In genomic region chr7:142284023-142284591, GRCm38 (mm10) we compare ENCODE assay signal across 8 mouse cellular contexts. TPM values are rescaled to one million over a fixed set of nuclear protein-coding genes. Genes with fewer than 3 reads are reported as not detected.
A peak's percentile ranks its signal among the peaks of the same experiment; 100 is the strongest.
DNase-seq lines count a peak whose midpoint lies in the region; ATAC-seq and TF ChIP-seq lines count a peak whose summit lies in the region.

No protein-coding gene starts in this region.

- no peak; the same call in 1 of the 2 replicates for TF ChIP-seq CTCF in forebrain, postnatal 0 days (IDR thresholded peaks at IDR 0.05; ENCODE audit: low read depth)

- H3K4me2 ChIP-seq in forebrain, postnatal 0 days (ENCODE audit: low read depth), result peak overlapping the region; percentile 82

- H3K27ac ChIP-seq in forebrain, postnatal 0 days (ENCODE audit: low read depth, low read length), result peak overlapping the region; percentile 42; the same call in 1 of the 2 replicates

- WGBS in forebrain, postnatal 0 days, result 2% methylated on average over 38 of the region's 38 CpGs

- no peaks in the 10 kb centered on the region for H3K36me3 ChIP-seq in forebrain, postnatal 0 days (ENCODE audit: insufficient read depth)

- ATAC-seq in forebrain, postnatal 0 days, result peak; percentile 63
- ATAC-seq in hematopoietic stem cell, adult 5-6 weeks (replicated peaks in 1 of 2; ENCODE audit: insufficient read depth in 1 of 2, low FRiP score in 2 of 2, low TSS enrichment in 1 of 2, low read depth in 1 of 2, poor library complexity in 2 of 2, severe bottlenecking in 2 of 2), result peak; percentile 81 to 85

- DNase-seq in Muller cell, postnatal 12 days (ENCODE audit: inconsistent ontology term), result peak; percentile 75
- DNase-seq in cerebellum, adult 18-20 months, result peak; percentile 55 to 64
- no peak for DNase-seq in forebrain, postnatal 0 days
- peak; percentile 14 for DNase-seq in layer of hippocampus, adult 9-11 months
- DNase-seq in lung, postnatal 10 days, result peak; percentile 82
- peak; percentile 49 for DNase-seq in ovary, postnatal 14 days (ENCODE audit: low spot score)
- DNase-seq in thymus, postnatal 14 days, result peak; percentile 70

- no peaks in the 10 kb centered on the region for H3K9me3 ChIP-seq in forebrain, postnatal 0 days (ENCODE audit: low read length)

- 0 out of 2 replicates have a peak, but pooled peaks cover 3% of the 10 kb centered on the region for H3K4me1 ChIP-seq in forebrain, postnatal 0 days (ENCODE audit: insufficient read depth)

- peak overlapping the region; percentile 53 for H3K9ac ChIP-seq in forebrain, postnatal 0 days

- no peaks in the 10 kb centered on the region for H3K27me3 ChIP-seq in forebrain, postnatal 0 days (ENCODE audit: insufficient read depth, low read length)

- peak overlapping the region; percentile 59 for H3K4me3 ChIP-seq in forebrain, postnatal 0 days (ENCODE audit: low read depth, low read length)

RNA-seq across cellular contexts. Expression of gene Gm4559, which starts 9.9 kb away (rescaled TPM):
- not detected in 2 replicates for total RNA-seq in forebrain, postnatal 0 days (2014; rRNA removed)
- not detected in 2 replicates for polyA plus RNA-seq in forebrain, postnatal 0 days (2015; fragmentation: Nextera tagmentation; extraction: Ambion mirVana)
- not detected in 2 replicates for total RNA-seq in hematopoietic stem cell, adult 5-6 weeks (2017)

RNA-seq across cellular contexts. Expression of gene Krtap5-1, which starts 12.8 kb away (rescaled TPM):
- total RNA-seq in forebrain, postnatal 0 days (2014; rRNA removed), result not detected in 2 replicates
- polyA plus RNA-seq in forebrain, postnatal 0 days (2015; fragmentation: Nextera tagmentation; extraction: Ambion mirVana), result not detected in 2 replicates
- not detected in 2 replicates for total RNA-seq in hematopoietic stem cell, adult 5-6 weeks (2017)

RNA-seq across cellular contexts. Expression of gene Krtap5-4, which starts 19.2 kb away (rescaled TPM):
- total RNA-seq in forebrain, postnatal 0 days (2014; rRNA removed), result not detected in 2 replicates
- not detected in 2 replicates for polyA plus RNA-seq in forebrain, postnatal 0 days (2015; fragmentation: Nextera tagmentation; extraction: Ambion mirVana)
- total RNA-seq in hematopoietic stem cell, adult 5-6 weeks (2017), result not detected in 2 replicates

RNA-seq across cellular contexts. Expression of gene Gm2431, which starts 26.0 kb away (rescaled TPM):
- total RNA-seq in forebrain, postnatal 0 days (2014; rRNA removed), result not detected in 2 replicates
- not detected in 2 replicates for polyA plus RNA-seq in forebrain, postnatal 0 days (2015; fragmentation: Nextera tagmentation; extraction: Ambion mirVana)
- total RNA-seq in hematopoietic stem cell, adult 5-6 weeks (2017), result not detected in 2 replicates

RNA-seq across cellular contexts. Expression of gene Gm40460, which starts 43.2 kb away (rescaled TPM):
- total RNA-seq in forebrain, postnatal 0 days (2014; rRNA removed), result not detected in 2 replicates
- not detected in 2 replicates for polyA plus RNA-seq in forebrain, postnatal 0 days (2015; fragmentation: Nextera tagmentation; extraction: Ambion mirVana)
- total RNA-seq in hematopoietic stem cell, adult 5-6 weeks (2017), result not detected in 2 replicates
